Mouse (Mus musculus): ENCODE results near the gene 5530400C23Rik.
"Not testable (repeated sequence)": the region's sequence is repeated elsewhere in the genome, so short reads cannot be mapped to it uniquely, and the experiment has no call there.

The 5530400C23Rik gene

GRCm38 (mm10) chr6:133291916-133292315 is at the start of gene 5530400C23Rik:
5530400C23Rik (plus strand) TSS chr6:133292216.
- not testable (repeated sequence) for DNase-seq (ENCODE audit: extremely low read depth, low read depth)

GRCm38 (mm10) chr6:133305952-133306715 is 14.1 kb downstream of the 5530400C23Rik start:
- no peak for DNase-seq (ENCODE audit: extremely low read depth, low read depth)

- DNase-seq (ENCODE audit: extremely low read depth, low read depth): not testable (repeated sequence)
Observed at GRCm38 (mm10) chr6:133313896-133314295, 21.9 kb downstream of the 5530400C23Rik start.

- DNase-seq (ENCODE audit: extremely low read depth, low read depth): no peak
Observed at GRCm38 (mm10) chr6:133338535-133338934, 46.5 kb downstream of the 5530400C23Rik start.

- not testable (repeated sequence) for DNase-seq (ENCODE audit: extremely low read depth, low read depth)
Observed at GRCm38 (mm10) chr6:133341731-133342130, 49.7 kb downstream of the 5530400C23Rik start.

Measured in MEL-GATA-1-ER (cell line).